8 mouse cellular contexts compared by ENCODE assay signal in genomic region chr5:148180590-148181307, GRCm38 (mm10).
DNase-seq lines count a peak whose midpoint lies in the region; ATAC-seq and TF ChIP-seq lines count a peak whose summit lies in the region.

No protein-coding gene starts in this region.

- ATAC-seq in liver, embryonic 14.5 days (ENCODE audit: insufficient read depth) = no peak
- no peak; the same call in 1 of the 2 replicates for ATAC-seq in liver, embryonic 11.5 days (replicated peaks; ENCODE audit: low FRiP score)
- 0 out of 2 replicates have a peak, but pooled peaks have one; percentile 29 for ATAC-seq in forebrain, embryonic 15.5 days (replicated peaks)
- 0 out of 2 replicates have a peak, but pooled peaks have one; percentile 45 for ATAC-seq in hindbrain, postnatal 0 days
- ATAC-seq in lung, embryonic 16.5 days (ENCODE audit: low read depth) = peak; percentile 96

- no peak overlapping the region for H3K9ac ChIP-seq in liver, embryonic 14.5 days (replicated peaks)
- H3K9ac ChIP-seq in liver, embryonic 11.5 days (ENCODE audit: low read depth, low read length) = no peak overlapping the region
- no peak overlapping the region for H3K9ac ChIP-seq in forebrain, embryonic 15.5 days (replicated peaks)
- no peak overlapping the region for H3K9ac ChIP-seq in hindbrain, postnatal 0 days (replicated peaks; ENCODE audit: low read length)
- no peak overlapping the region for H3K9ac ChIP-seq in lung, embryonic 16.5 days (ENCODE audit: low read length)

- no peak overlapping the region for H3K4me3 ChIP-seq in liver, embryonic 14.5 days (ENCODE audit: insufficient read depth in 1 of 2, low read depth in 2 of 2, low read length in 2 of 2)
- H3K4me3 ChIP-seq in liver, embryonic 11.5 days (ENCODE audit: low read depth, low read length) = no peak overlapping the region
- H3K4me3 ChIP-seq in forebrain, embryonic 15.5 days = no peak overlapping the region
- no peak overlapping the region for H3K4me3 ChIP-seq in hindbrain, postnatal 0 days (ENCODE audit: low read length)
- H3K4me3 ChIP-seq in lung, embryonic 16.5 days (ENCODE audit: low read length) = no peak overlapping the region

- no peaks in the 10 kb centered on the region for H3K27me3 ChIP-seq in liver, embryonic 14.5 days (ENCODE audit: control insufficient read depth, insufficient read depth, low read length)
- H3K27me3 ChIP-seq in liver, embryonic 11.5 days (replicated peaks; ENCODE audit: control insufficient read depth, insufficient read depth, low read length) = no peaks in the 10 kb centered on the region
- H3K27me3 ChIP-seq in forebrain, embryonic 15.5 days = no peaks in the 10 kb centered on the region
- no peaks in the 10 kb centered on the region for H3K27me3 ChIP-seq in hindbrain, postnatal 0 days (ENCODE audit: insufficient read depth, low read length)
- H3K27me3 ChIP-seq in lung, embryonic 16.5 days (ENCODE audit: control insufficient read depth, insufficient read depth, low read depth, low read length) = no peaks in the 10 kb centered on the region

- H3K36me3 ChIP-seq in liver, embryonic 14.5 days (replicated peaks; ENCODE audit: control insufficient read depth, insufficient read depth, low read depth) = no peaks in the 10 kb centered on the region
- no peaks in the 10 kb centered on the region for H3K36me3 ChIP-seq in liver, embryonic 11.5 days (ENCODE audit: control insufficient read depth, insufficient read depth, low read length)
- H3K36me3 ChIP-seq in forebrain, embryonic 15.5 days = no peaks in the 10 kb centered on the region
- H3K36me3 ChIP-seq in hindbrain, postnatal 0 days (ENCODE audit: insufficient read depth, low read length) = no peaks in the 10 kb centered on the region
- no peaks in the 10 kb centered on the region for H3K36me3 ChIP-seq in lung, embryonic 16.5 days (ENCODE audit: control insufficient read depth, insufficient read depth, low read length)

- H3K4me2 ChIP-seq in liver, embryonic 14.5 days (ENCODE audit: low read depth) = no peak overlapping the region
- H3K4me2 ChIP-seq in liver, embryonic 11.5 days = no peak overlapping the region
- no peak overlapping the region for H3K4me2 ChIP-seq in forebrain, embryonic 15.5 days (replicated peaks)
- H3K4me2 ChIP-seq in hindbrain, postnatal 0 days (ENCODE audit: low read depth, low read length) = no peak overlapping the region
- no peak overlapping the region for H3K4me2 ChIP-seq in lung, embryonic 16.5 days (ENCODE audit: low read depth, low read length)

- H3K9me3 ChIP-seq in liver, embryonic 14.5 days (ENCODE audit: control insufficient read depth, low read length) = no peaks in the 10 kb centered on the region
- peaks cover 5% of the 10 kb centered on the region; the same call in 1 of the 2 replicates for H3K9me3 ChIP-seq in liver, embryonic 11.5 days (ENCODE audit: control insufficient read depth, low read length)
- H3K9me3 ChIP-seq in forebrain, embryonic 15.5 days = 0 out of 2 replicates have a peak, but pooled peaks cover 1% of the 10 kb centered on the region
- H3K9me3 ChIP-seq in hindbrain, postnatal 0 days (ENCODE audit: low read length) = no peaks in the 10 kb centered on the region; the same call in 1 of the 2 replicates
- H3K9me3 ChIP-seq in lung, embryonic 16.5 days (ENCODE audit: control insufficient read depth, low read length) = peaks cover 4% of the 10 kb centered on the region; the same call in 1 of the 2 replicates

- 23% methylated on average over 13 of the region's 13 CpGs for WGBS in liver, embryonic 14.5 days (ENCODE audit: insufficient replicate concordance)
- 20% methylated on average over 13 of the region's 13 CpGs for WGBS in liver, embryonic 11.5 days
- WGBS in forebrain, embryonic 15.5 days = 13% methylated on average over 13 of the region's 13 CpGs
- WGBS in hindbrain, postnatal 0 days = 21% methylated on average over 13 of the region's 13 CpGs
- WGBS in lung, embryonic 16.5 days = 5% methylated on average over 13 of the region's 13 CpGs

- no peaks in the 10 kb centered on the region for H3K4me1 ChIP-seq in liver, embryonic 14.5 days (replicated peaks; ENCODE audit: control insufficient read depth in 2 of 2, insufficient read depth in 2 of 2, low read length in 1 of 2)
- H3K4me1 ChIP-seq in liver, embryonic 11.5 days (replicated peaks; ENCODE audit: control insufficient read depth, insufficient read depth, low read length) = no peaks in the 10 kb centered on the region
- H3K4me1 ChIP-seq in forebrain, embryonic 15.5 days = peaks cover 9% of the 10 kb centered on the region; the same call in 1 of the 2 replicates
- H3K4me1 ChIP-seq in hindbrain, postnatal 0 days (ENCODE audit: insufficient read depth, low read length) = no peaks in the 10 kb centered on the region
- H3K4me1 ChIP-seq in lung, embryonic 16.5 days (replicated peaks; ENCODE audit: control insufficient read depth, insufficient read depth, low read length) = peaks cover 17% of the 10 kb centered on the region

- no peak for DNase-seq in liver, embryonic 14.5 days (ENCODE audit: low read depth in 3 of 3, low spot score in 3 of 3)
- DNase-seq in liver, embryonic 11.5 days (ENCODE audit: low spot score) = no peak
- peak; percentile 59 for DNase-seq in adrenal gland, postnatal 14 days
- peak; percentile 29 for DNase-seq in hindbrain, postnatal 0 days (ENCODE audit: low spot score)
- peak; percentile 62 for DNase-seq in retina, postnatal 1 day
- no peak for DNase-seq in frontal cortex, postnatal 36 days (ENCODE audit: low spot score in 2 of 2)

- TF ChIP-seq EP300 in liver, embryonic 14.5 days (IDR thresholded peaks at IDR 0.05; ENCODE audit: low read depth) = no peak

- peak; percentile 71 for TF ChIP-seq CTCF in liver, embryonic 14.5 days (IDR thresholded peaks at IDR 0.05; ENCODE audit: low read depth)
- peak; percentile 69 for TF ChIP-seq CTCF in hindbrain, postnatal 0 days (IDR thresholded peaks at IDR 0.05; ENCODE audit: low read depth)

- H3K27ac ChIP-seq in liver, embryonic 14.5 days = no peak overlapping the region
- H3K27ac ChIP-seq in liver, embryonic 11.5 days (ENCODE audit: low read depth, low read length) = no peak overlapping the region
- H3K27ac ChIP-seq in forebrain, embryonic 15.5 days (replicated peaks) = no peak overlapping the region
- no peak overlapping the region for H3K27ac ChIP-seq in hindbrain, postnatal 0 days
- peak overlapping the region; percentile 24; the same call in 1 of the 2 replicates for H3K27ac ChIP-seq in lung, embryonic 16.5 days (ENCODE audit: low read length)

Comparison
In these comparisons a context has a peak if more than half of its experiments do, and no peak if none do; other contexts are left out.
1. ATAC-seq: peak in forebrain, embryonic 15.5 days (single experiment), hindbrain, postnatal 0 days (single experiment) and lung, embryonic 16.5 days (single experiment); none in liver, embryonic 14.5 days (single experiment) and liver, embryonic 11.5 days (single experiment).
2. DNase-seq: peak in adrenal gland, postnatal 14 days (single experiment), hindbrain, postnatal 0 days (single experiment) and retina, postnatal 1 day (single experiment); none in liver, embryonic 14.5 days (0 of 3), liver, embryonic 11.5 days (single experiment) and frontal cortex, postnatal 36 days (0 of 2).